Mouse (Mus musculus) forebrain, postnatal 0 days (tissue): Measurements from ENCODE around the gene Cnn3. TPM values are rescaled to one million over a fixed set of nuclear protein-coding genes. Genes with fewer than 3 reads are reported as not detected.

Experiments
- ATAC-seq: fragments of 200-750 bp; cut with Nextera tagmentation; 2 replicates; pipeline ENCODE4 v1.8.0; 2017; ENCODE audit warnings: mild to moderate bottlenecking, moderate library complexity
- DNase-seq: peaks from one replicate; pipeline ENCODE4 v3.0.0-alpha.2; 2015
- H3K27ac ChIP-seq: fragments of 300-500 bp; sonication (generic); 2 replicates; pipeline ENCODE4 v1.5.1; 2014; ENCODE audit warnings: low read depth, mild to moderate bottlenecking, antibody characterized with exemption, low read length, moderate library complexity, mixed read lengths
- H3K27me3 ChIP-seq: fragments of 300-500 bp; sonication (generic); 2 replicates; pipeline ENCODE4 v1.6.1; 2014; ENCODE audit warnings: mild to moderate bottlenecking, low read length, mixed read lengths; ENCODE audit not compliant: insufficient read depth
- H3K36me3 ChIP-seq: fragments of 300-500 bp; sonication (generic); 2 replicates; pipeline ENCODE4 v1.6.1; 2014; ENCODE audit warnings: mild to moderate bottlenecking, moderate library complexity; ENCODE audit not compliant: insufficient read depth
- H3K4me1 ChIP-seq: fragments of 300-500 bp; sonication (generic); 2 replicates; pipeline ENCODE4 v1.6.1; 2014; ENCODE audit warnings: antibody characterized with exemption; ENCODE audit not compliant: insufficient read depth
- H3K4me2 ChIP-seq: fragments of 300-500 bp; sonication (generic); 2 replicates; pipeline ENCODE4 v1.6.1; 2014; ENCODE audit warnings: low read depth, mild to moderate bottlenecking, moderate library complexity
- H3K4me3 ChIP-seq: fragments of 300-500 bp; sonication (generic); 2 replicates; pipeline ENCODE4 v1.5.1; 2014; ENCODE audit warnings: low read depth, low read length, mixed read lengths
- H3K9ac ChIP-seq: fragments of 300-500 bp; sonication (generic); 2 replicates; pipeline ENCODE4 v1.6.1; 2014; ENCODE audit warnings: mild to moderate bottlenecking
- H3K9me3 ChIP-seq: fragments of 300-500 bp; sonication (generic); 2 replicates; pipeline ENCODE4 v1.6.1; 2016; ENCODE audit warnings: low read length
- CTCF ChIP-seq: sonication (generic); IDR thresholded peaks from 2 replicates; pipeline ENCODE4 v1.5.1; 2016; ENCODE audit warnings: antibody characterized with exemption, control low read depth, low read depth
- WGBS: fragments of 180-500 bp; shearing (Covaris S2); extraction: QIAGEN DNeasy Blood & Tissue Kit; methylation state at CpG from one replicate; pipeline ENCODE4 v1.1.7; 2014; 5-methylcytosine and 5-hydroxymethylcytosine counted together
- polyA plus RNA-seq: library from polyadenylated mRNA; unstranded; fragments of >200 nt; fragmentation: Nextera tagmentation; extraction: Ambion mirVana; gene quantifications from 2 replicates; pipeline ENCODE4 v1.2.1, GENCODE M21; 2015
- total RNA-seq: library from RNA; depleted of rRNA; stranded (reverse); fragments of >200 nt; gene quantifications from 2 replicates; pipeline ENCODE4 v1.2.3, GENCODE M21; 2014

Cnn3 gene
- total and polyA plus RNA-seq, 2 experiments from 2014 or later, result 150 to 307 TPM

- ATAC-seq (no peak), DNase-seq (no peak)
- Histone ChIP-seq H3K9me3 (no peaks in the 10 kb centered on the region), H3K4me1 (no peaks in the 10 kb centered on the region), H3K4me3 (no peak overlapping the region), H3K27me3 (no peaks in the 10 kb centered on the region), H3K27ac (no peak overlapping the region), H3K9ac (no peak overlapping the region), H3K4me2 (no peak overlapping the region), H3K36me3 (no peaks in the 10 kb centered on the region)
- TF ChIP-seq CTCF, result no peak
- WGBS, result 85% methylated on average over 5 of the region's 5 CpGs
Observed at GRCm38 (mm10) chr3:121405101-121405500, 21.2 kb upstream of the Cnn3 start.

- H3K9me3 ChIP-seq, result no peaks in the 10 kb centered on the region
- H3K36me3 ChIP-seq, result no peaks in the 10 kb centered on the region
- no peak for TF ChIP-seq CTCF
- WGBS, result 86% methylated on average over 9 of the region's 9 CpGs
- H3K4me3 ChIP-seq, result no peak overlapping the region
- DNase-seq (no peak), ATAC-seq (no peak)
- no peak overlapping the region for H3K27ac ChIP-seq
- no peak overlapping the region for H3K9ac ChIP-seq
- no peak overlapping the region for H3K4me2 ChIP-seq
- H3K4me1 ChIP-seq, result no peaks in the 10 kb centered on the region
- no peaks in the 10 kb centered on the region for H3K27me3 ChIP-seq
Observed at GRCm38 (mm10) chr3:121407417-121407816, 18.9 kb upstream of the Cnn3 start.

- H3K9ac ChIP-seq, result no peak overlapping the region
- 95% methylated on average over 3 of the region's 3 CpGs for WGBS
Observed at GRCm38 (mm10) chr3:121408386-121408785, 17.9 kb upstream of the Cnn3 start.

GRCm38 (mm10) chr3:121411450-121411849 lies 14.8 kb upstream of the Cnn3 start:
- DNase-seq (no peak), ATAC-seq (no peak)
- no peaks in the 10 kb centered on the region for H3K36me3 ChIP-seq
- no peak overlapping the region for H3K4me3 ChIP-seq
- 77% methylated on average over 6 of the region's 6 CpGs for WGBS
- TF ChIP-seq CTCF, result no peak
- no peak overlapping the region for H3K27ac ChIP-seq
- H3K9me3 ChIP-seq, result no peaks in the 10 kb centered on the region
- no peaks in the 10 kb centered on the region for H3K27me3 ChIP-seq
- H3K4me2 ChIP-seq, result no peak overlapping the region
- no peak overlapping the region for H3K9ac ChIP-seq
- no peaks in the 10 kb centered on the region for H3K4me1 ChIP-seq

More at GRCm38 (mm10) chr3:121408386-121408785, 17.9 kb upstream of the Cnn3 start:
- TF ChIP-seq CTCF, result no peak
- H3K4me2 ChIP-seq, result no peak overlapping the region
- no peaks in the 10 kb centered on the region for H3K27me3 ChIP-seq
- H3K27ac ChIP-seq, result no peak overlapping the region
- no peaks in the 10 kb centered on the region for H3K36me3 ChIP-seq
- H3K4me3 ChIP-seq, result no peak overlapping the region
- ATAC-seq (no peak), DNase-seq (no peak)
- no peaks in the 10 kb centered on the region for H3K4me1 ChIP-seq
- no peaks in the 10 kb centered on the region for H3K9me3 ChIP-seq

- no peak overlapping the region for H3K27ac ChIP-seq
- no peak for ATAC-seq
- no peak overlapping the region for H3K9ac ChIP-seq
- DNase-seq, result no peak
- H3K4me3 ChIP-seq, result no peak overlapping the region
- no peaks in the 10 kb centered on the region for H3K9me3 ChIP-seq
- WGBS, result 73% methylated on average over 5 of the region's 5 CpGs
- TF ChIP-seq CTCF, result no peak
- no peak overlapping the region for H3K4me2 ChIP-seq
- no peaks in the 10 kb centered on the region for H3K36me3 ChIP-seq
- H3K27me3 ChIP-seq, result no peaks in the 10 kb centered on the region
- no peaks in the 10 kb centered on the region for H3K4me1 ChIP-seq
Observed at GRCm38 (mm10) chr3:121416171-121417154, 9.8 kb upstream of the Cnn3 start.

- Histone ChIP-seq H3K4me2 (no peak overlapping the region), H3K36me3 (no peaks in the 10 kb centered on the region), H3K9ac (no peak overlapping the region), H3K4me1 (no peaks in the 10 kb centered on the region), H3K27me3 (no peaks in the 10 kb centered on the region), H3K9me3 (no peaks in the 10 kb centered on the region), H3K4me3 (no peak overlapping the region), H3K27ac (no peak overlapping the region)
- DNase-seq (no peak), ATAC-seq (no peak)
- no peak for TF ChIP-seq CTCF
- WGBS, result 38% methylated on average over 14 of the region's 14 CpGs
Observed at GRCm38 (mm10) chr3:121417379-121418250, 8.7 kb upstream of the Cnn3 start.

- H3K36me3 ChIP-seq, result no peaks in the 10 kb centered on the region
- no peaks in the 10 kb centered on the region for H3K4me1 ChIP-seq
- no peak overlapping the region for H3K4me3 ChIP-seq
- no peak overlapping the region for H3K27ac ChIP-seq
- TF ChIP-seq CTCF, result no peak
- no peak for DNase-seq
- H3K9me3 ChIP-seq, result no peaks in the 10 kb centered on the region
- H3K4me2 ChIP-seq, result no peak overlapping the region
- ATAC-seq, result no peak
- 18% methylated on average over 6 of the region's 6 CpGs for WGBS
- no peaks in the 10 kb centered on the region for H3K27me3 ChIP-seq
- H3K9ac ChIP-seq, result no peak overlapping the region
Observed at GRCm38 (mm10) chr3:121418251-121418601, 8.1 kb upstream of the Cnn3 start.
